Comparison of ENCODE assay signal across 25 mouse cellular contexts in the genomic region with DNA sequence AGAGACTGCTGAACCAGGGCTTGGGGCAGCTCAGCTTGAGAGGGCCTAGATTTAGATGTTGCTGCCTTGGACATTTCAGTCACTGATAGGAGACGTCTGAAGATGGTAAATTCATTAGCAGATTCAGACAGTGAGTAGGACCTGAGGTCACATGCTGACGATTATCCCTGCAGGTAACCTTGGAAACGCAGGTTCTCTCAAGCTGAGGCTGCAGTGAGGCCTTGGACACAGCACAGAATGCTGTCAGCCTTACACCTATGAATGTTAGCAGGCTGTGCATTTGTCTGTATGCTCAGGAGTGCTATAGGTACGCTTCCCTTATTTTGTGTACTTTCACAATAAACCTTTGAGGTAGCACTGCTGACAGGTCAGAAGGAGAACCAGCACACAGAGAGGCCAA. TPM values are rescaled to one million over a fixed set of nuclear protein-coding genes. Genes with fewer than 3 reads are reported as not detected.
A peak's percentile ranks its signal among the peaks of the same experiment; 100 is the strongest.
DNase-seq lines count a peak whose midpoint lies in the region; ATAC-seq and TF ChIP-seq lines count a peak whose summit lies in the region.
"Had no signal": no experiment of that assay in that cellular context is flagged by ENCODE, and none has a peak within 500 bp of the region (broad histone marks: within the 10 kb centered on the region; RNA-seq: fewer than 3 reads in every experiment).

No protein-coding gene starts in this region.

- 73% methylated on average over 4 of the region's 4 CpGs for WGBS in hindbrain, embryonic 10.5 days
- 70% methylated on average over 4 of the region's 4 CpGs for WGBS in hindbrain, embryonic 11.5 days
- WGBS in hindbrain, postnatal 0 days = 58% methylated on average over 4 of the region's 4 CpGs
- 55% methylated on average over 4 of the region's 4 CpGs for WGBS in hindbrain, embryonic 12.5 days
- 46% methylated on average over 4 of the region's 4 CpGs for WGBS in midbrain, embryonic 16.5 days

- no peaks in the 10 kb centered on the region for H3K27me3 ChIP-seq in hindbrain, embryonic 10.5 days (ENCODE audit: insufficient read depth, poor library complexity, severe bottlenecking)
- no peaks in the 10 kb centered on the region for H3K27me3 ChIP-seq in hindbrain, embryonic 11.5 days (ENCODE audit: control insufficient read depth, insufficient read depth, low read length)
- no peaks in the 10 kb centered on the region for H3K27me3 ChIP-seq in hindbrain, postnatal 0 days (ENCODE audit: insufficient read depth, low read length)
- no peaks in the 10 kb centered on the region for H3K27me3 ChIP-seq in hindbrain, embryonic 12.5 days
- H3K27me3 ChIP-seq in midbrain, embryonic 16.5 days (ENCODE audit: control insufficient read depth, insufficient read depth, low read depth, low read length) = no peaks in the 10 kb centered on the region
- H3K27me3 ChIP-seq: CH12.LX; embryonic facial prominence, embryonic 12.5 days; embryonic facial prominence, embryonic 15.5 days; forebrain, embryonic 15.5 days had no signal

- no peak overlapping the region for H3K4me2 ChIP-seq in hindbrain, embryonic 11.5 days (replicated peaks; ENCODE audit: low read depth, low read length)
- H3K4me2 ChIP-seq in hindbrain, postnatal 0 days (ENCODE audit: low read depth, low read length) = no peak overlapping the region
- no peak overlapping the region for H3K4me2 ChIP-seq in hindbrain, embryonic 12.5 days (replicated peaks)
- H3K4me2 ChIP-seq in midbrain, embryonic 16.5 days (ENCODE audit: low read length) = no peak overlapping the region
- H3K4me2 ChIP-seq: embryonic facial prominence, embryonic 12.5 days; embryonic facial prominence, embryonic 15.5 days; forebrain, embryonic 15.5 days; heart, embryonic 11.5 days had no signal

- no peak for ATAC-seq in hindbrain, embryonic 11.5 days (ENCODE audit: low FRiP score)
- ATAC-seq in hindbrain, postnatal 0 days = peak; percentile 75; the same call in 1 of the 2 replicates
- ATAC-seq in hindbrain, embryonic 12.5 days (ENCODE audit: low FRiP score) = no peak
- ATAC-seq in midbrain, embryonic 16.5 days = peak; percentile 71; the same call in 1 of the 2 replicates
- ATAC-seq: forebrain, embryonic 15.5 days; inflammation-experienced regulatory T-cells, adult 6 months; intestine, embryonic 16.5 days; Patski had no signal

- no peaks in the 10 kb centered on the region for H3K9me3 ChIP-seq in hindbrain, embryonic 10.5 days
- H3K9me3 ChIP-seq in hindbrain, embryonic 11.5 days (ENCODE audit: control insufficient read depth, low read length) = no peaks in the 10 kb centered on the region
- no peaks in the 10 kb centered on the region for H3K9me3 ChIP-seq in hindbrain, postnatal 0 days (ENCODE audit: low read length)
- no peaks in the 10 kb centered on the region for H3K9me3 ChIP-seq in hindbrain, embryonic 12.5 days (replicated peaks)
- H3K9me3 ChIP-seq in midbrain, embryonic 16.5 days (replicated peaks; ENCODE audit: control insufficient read depth, low read length, poor library complexity, severe bottlenecking) = no peaks in the 10 kb centered on the region
- H3K9me3 ChIP-seq: embryonic facial prominence, embryonic 12.5 days; embryonic facial prominence, embryonic 15.5 days; forebrain, embryonic 15.5 days; G1E had no signal

- no peak overlapping the region for H3K9ac ChIP-seq in hindbrain, embryonic 11.5 days (ENCODE audit: low read depth, low read length)
- H3K9ac ChIP-seq in hindbrain, postnatal 0 days (replicated peaks; ENCODE audit: low read length) = no peak overlapping the region
- H3K9ac ChIP-seq in hindbrain, embryonic 12.5 days = no peak overlapping the region
- no peak overlapping the region for H3K9ac ChIP-seq in midbrain, embryonic 16.5 days (ENCODE audit: low read depth, low read length)
- H3K9ac ChIP-seq: embryonic facial prominence, embryonic 12.5 days; embryonic facial prominence, embryonic 15.5 days; forebrain, embryonic 15.5 days had no signal

- no peaks in the 10 kb centered on the region for H3K36me3 ChIP-seq in hindbrain, embryonic 10.5 days
- no peaks in the 10 kb centered on the region for H3K36me3 ChIP-seq in hindbrain, embryonic 11.5 days (ENCODE audit: control insufficient read depth, insufficient read depth, low read length)
- no peaks in the 10 kb centered on the region for H3K36me3 ChIP-seq in hindbrain, postnatal 0 days (ENCODE audit: insufficient read depth, low read length)
- H3K36me3 ChIP-seq in hindbrain, embryonic 12.5 days = no peaks in the 10 kb centered on the region
- no peaks in the 10 kb centered on the region for H3K36me3 ChIP-seq in midbrain, embryonic 16.5 days (ENCODE audit: control insufficient read depth, insufficient read depth, low read length)
- H3K36me3 ChIP-seq: embryonic facial prominence, embryonic 12.5 days; embryonic facial prominence, embryonic 15.5 days; forebrain, embryonic 15.5 days; G1E had no signal

- peaks cover 12% of the 10 kb centered on the region; the same call in 1 of the 2 replicates for H3K4me1 ChIP-seq in hindbrain, embryonic 10.5 days (replicated peaks)
- no peaks in the 10 kb centered on the region for H3K4me1 ChIP-seq in hindbrain, embryonic 11.5 days (replicated peaks; ENCODE audit: control insufficient read depth, insufficient read depth, low read length)
- 0 out of 2 replicates have a peak, but pooled peaks cover 8% of the 10 kb centered on the region for H3K4me1 ChIP-seq in hindbrain, postnatal 0 days (ENCODE audit: insufficient read depth, low read length)
- peaks cover 10% of the 10 kb centered on the region; the same call in 1 of the 2 replicates for H3K4me1 ChIP-seq in hindbrain, embryonic 12.5 days
- 0 out of 2 replicates have a peak, but pooled peaks cover 2% of the 10 kb centered on the region for H3K4me1 ChIP-seq in midbrain, embryonic 16.5 days (ENCODE audit: control insufficient read depth, insufficient read depth, low read length)
- H3K4me1 ChIP-seq: embryonic facial prominence, embryonic 15.5 days; forebrain, embryonic 15.5 days had no signal

- no peak for TF ChIP-seq POLR2A in brain, embryonic 14.5 days (IDR thresholded peaks at IDR 0.05; ENCODE audit: borderline replicate concordance, extremely low read depth, insufficient read depth, insufficient read length, poor library complexity, severe bottlenecking)

- no peak for TF ChIP-seq CTCF in hindbrain, postnatal 0 days (IDR thresholded peaks at IDR 0.05; ENCODE audit: low read depth)
- TF ChIP-seq CTCF in brain, embryonic 14.5 days (IDR thresholded peaks at IDR 0.05; ENCODE audit: borderline replicate concordance, extremely low read depth, insufficient read depth, insufficient read length) = no peak

- no peak for DNase-seq in hindbrain, embryonic 10.5 days (ENCODE audit: low spot score)
- no peak for DNase-seq in hindbrain, embryonic 11.5 days (ENCODE audit: low spot score)
- DNase-seq in hindbrain, postnatal 0 days (ENCODE audit: low spot score) = peak; percentile 27
- DNase-seq in brain, embryonic 14.5 days (ENCODE audit: low read depth) = peak; percentile 28
- DNase-seq in yolk sac, embryonic 10.5 days (ENCODE audit: low spot score) = no peak
- DNase-seq: adrenal gland, postnatal 10 days; adrenal gland, postnatal 36 days; B cell, adult 2 months; cerebellum, adult 11 months; cerebellum, adult 2 months; cerebellum, adult 9-11 months; cerebellum, postnatal 25 days; gastrocnemius, adult 2 months; gastrocnemius, postnatal 14 days had no signal

- no peak overlapping the region for H3K4me3 ChIP-seq in hindbrain, embryonic 10.5 days
- H3K4me3 ChIP-seq in hindbrain, embryonic 11.5 days (ENCODE audit: low read depth, low read length) = no peak overlapping the region
- H3K4me3 ChIP-seq in hindbrain, postnatal 0 days (ENCODE audit: low read length) = no peak overlapping the region
- H3K4me3 ChIP-seq in hindbrain, embryonic 12.5 days = no peak overlapping the region
- H3K4me3 ChIP-seq in midbrain, embryonic 16.5 days (ENCODE audit: low read depth, low read length) = no peak overlapping the region
- H3K4me3 ChIP-seq: embryonic facial prominence, embryonic 12.5 days; embryonic facial prominence, embryonic 15.5 days; forebrain, embryonic 15.5 days; gastrocnemius, adult 2 months had no signal

- 0 out of 2 replicates have a peak overlapping the region, but pooled peaks have one; percentile 8 for H3K27ac ChIP-seq in hindbrain, embryonic 10.5 days
- no peak overlapping the region for H3K27ac ChIP-seq in hindbrain, embryonic 11.5 days (ENCODE audit: low read depth, low read length)
- H3K27ac ChIP-seq in hindbrain, postnatal 0 days = no peak overlapping the region
- no peak overlapping the region for H3K27ac ChIP-seq in hindbrain, embryonic 12.5 days
- 0 out of 2 replicates have a peak overlapping the region, but pooled peaks have one; percentile 41 for H3K27ac ChIP-seq in midbrain, embryonic 16.5 days (ENCODE audit: low read length)
- H3K27ac ChIP-seq: embryonic facial prominence, embryonic 12.5 days; embryonic facial prominence, embryonic 15.5 days; forebrain, embryonic 15.5 days; gastrocnemius, adult 2 months had no signal

RNA-seq across cellular contexts. Expression of a gene that starts 36.3 kb away (rescaled TPM):
- polyA plus RNA-seq in hindbrain, embryonic 10.5 days (2016; fragmentation: Nextera tagmentation; extraction: Ambion mirVana) = 2.1 and 2.3 TPM in 2 replicates
- 2.7 and 2.9 TPM in 2 replicates for polyA plus RNA-seq in hindbrain, embryonic 11.5 days (2014; fragmentation: Nextera tagmentation; extraction: Ambion mirVana)
- 7.9 and 11.6 TPM in 2 replicates for total RNA-seq in hindbrain, postnatal 0 days (2014; rRNA removed)
- polyA plus RNA-seq in hindbrain, postnatal 0 days (2015; fragmentation: Nextera tagmentation; extraction: Ambion mirVana) = 1.1 and 1.3 TPM in 2 replicates
- polyA plus RNA-seq in hindbrain, embryonic 12.5 days (2016; fragmentation: Nextera tagmentation; extraction: Ambion mirVana) = 3.2 and 3.5 TPM in 2 replicates
- polyA plus RNA-seq in brain, embryonic 14.5 days (2012; rRNA removed) = 2.0 and 4.9 TPM in 2 replicates
- 1.1 and 1.5 TPM in 2 replicates for polyA plus RNA-seq in midbrain, embryonic 16.5 days (2015; fragmentation: Nextera tagmentation; extraction: Ambion mirVana)
- polyA plus RNA-seq: G1E; inflammation-experienced regulatory T-cells, adult 6 months had no signal

Comparison
In these comparisons a context has a peak if more than half of its experiments do, and no peak if none do; other contexts are left out.
1. DNase-seq: peak in hindbrain, postnatal 0 days (single experiment) and brain, embryonic 14.5 days (single experiment); none in hindbrain, embryonic 10.5 days (single experiment), hindbrain, embryonic 11.5 days (single experiment) and yolk sac, embryonic 10.5 days (single experiment).
2. H3K27ac ChIP-seq: peak in hindbrain, embryonic 10.5 days (single experiment) and midbrain, embryonic 16.5 days (single experiment); none in hindbrain, embryonic 11.5 days (single experiment), hindbrain, postnatal 0 days (single experiment) and hindbrain, embryonic 12.5 days (single experiment).
3. ATAC-seq: peak in hindbrain, postnatal 0 days (single experiment) and midbrain, embryonic 16.5 days (single experiment); none in hindbrain, embryonic 11.5 days (single experiment) and hindbrain, embryonic 12.5 days (single experiment).